Mouse (Mus musculus) brain, embryonic 18.5 days (tissue): Measurements from ENCODE around the gene Theg.

ENCODE experiments used
- DNase-seq: peaks from one replicate; pipeline ENCODE4 v3.0.0-alpha.2; 2012; ENCODE audit warnings: low read depth, low spot score

Theg gene

DNA sequence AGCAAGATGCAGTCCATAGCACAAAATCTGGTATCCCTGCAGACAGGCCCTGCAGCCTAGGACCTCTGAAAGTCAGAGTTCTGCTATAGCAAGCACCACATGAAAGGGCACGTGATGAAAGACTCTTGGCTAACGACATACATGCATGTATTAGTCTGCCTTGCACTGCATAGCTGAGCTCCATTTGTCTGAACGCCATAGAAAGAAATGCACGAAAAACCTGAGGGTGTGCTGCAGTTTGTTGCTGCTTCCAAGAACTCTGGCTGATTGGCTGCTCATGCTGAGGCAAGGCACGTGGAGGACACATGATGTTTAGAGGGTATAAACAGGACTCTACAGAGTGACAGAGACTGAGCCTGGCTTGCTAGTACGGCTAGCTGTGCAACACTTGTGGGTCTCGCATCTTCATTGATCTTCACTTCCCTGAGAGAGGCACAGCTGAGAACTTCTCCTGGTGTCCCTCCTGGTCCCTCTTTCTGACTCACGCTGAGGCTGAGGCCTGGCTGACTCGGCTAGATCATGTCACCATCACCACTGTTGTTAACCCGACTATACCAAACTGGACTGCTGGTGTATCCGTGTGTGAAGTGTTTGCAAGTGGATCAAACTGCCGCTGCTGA is 50.6 kb downstream of the Theg start:
- no peak for DNase-seq

DNA sequence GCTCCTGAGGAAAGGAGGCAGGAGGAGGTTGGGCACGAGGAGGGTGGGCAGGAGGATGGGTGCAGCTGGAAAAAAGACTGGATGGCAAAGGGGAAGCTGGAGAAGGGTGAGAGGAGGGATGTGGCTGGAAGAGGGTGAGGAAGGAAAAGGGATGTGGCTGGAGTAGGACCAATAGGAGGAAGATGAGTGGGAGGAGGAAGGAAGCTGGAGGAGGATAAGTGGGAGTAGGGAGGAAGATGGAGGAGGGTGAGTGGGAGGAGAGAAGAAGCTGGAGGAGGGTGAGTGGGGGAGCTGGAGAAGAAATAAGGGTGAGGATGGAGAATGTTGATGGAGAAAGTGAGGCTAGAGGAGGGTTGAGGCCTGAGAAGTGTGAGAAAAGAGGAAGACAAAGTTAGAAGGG is 51.7 kb downstream of the Theg start:
- no peak for DNase-seq

DNA sequence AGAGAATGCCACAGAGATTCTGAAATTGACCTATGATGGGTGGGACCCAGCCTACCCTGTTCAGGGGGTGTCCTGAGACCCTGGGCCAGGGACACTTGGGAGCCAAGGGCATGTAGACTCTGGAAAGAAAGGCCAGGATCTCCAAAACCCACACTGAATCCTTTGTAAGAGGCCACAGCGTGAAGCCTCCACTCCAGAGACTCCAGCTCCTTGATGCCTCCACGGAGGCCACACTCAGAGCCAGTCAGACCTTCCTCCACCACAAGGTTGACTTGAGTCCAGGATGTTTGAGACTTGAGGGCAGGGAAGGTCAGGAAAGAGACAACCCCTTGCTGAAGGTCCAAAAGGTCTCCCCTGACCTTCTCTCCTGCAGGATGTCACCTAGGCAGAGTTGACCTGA is 52.7 kb downstream of the Theg start:
- no peak for DNase-seq

DNA sequence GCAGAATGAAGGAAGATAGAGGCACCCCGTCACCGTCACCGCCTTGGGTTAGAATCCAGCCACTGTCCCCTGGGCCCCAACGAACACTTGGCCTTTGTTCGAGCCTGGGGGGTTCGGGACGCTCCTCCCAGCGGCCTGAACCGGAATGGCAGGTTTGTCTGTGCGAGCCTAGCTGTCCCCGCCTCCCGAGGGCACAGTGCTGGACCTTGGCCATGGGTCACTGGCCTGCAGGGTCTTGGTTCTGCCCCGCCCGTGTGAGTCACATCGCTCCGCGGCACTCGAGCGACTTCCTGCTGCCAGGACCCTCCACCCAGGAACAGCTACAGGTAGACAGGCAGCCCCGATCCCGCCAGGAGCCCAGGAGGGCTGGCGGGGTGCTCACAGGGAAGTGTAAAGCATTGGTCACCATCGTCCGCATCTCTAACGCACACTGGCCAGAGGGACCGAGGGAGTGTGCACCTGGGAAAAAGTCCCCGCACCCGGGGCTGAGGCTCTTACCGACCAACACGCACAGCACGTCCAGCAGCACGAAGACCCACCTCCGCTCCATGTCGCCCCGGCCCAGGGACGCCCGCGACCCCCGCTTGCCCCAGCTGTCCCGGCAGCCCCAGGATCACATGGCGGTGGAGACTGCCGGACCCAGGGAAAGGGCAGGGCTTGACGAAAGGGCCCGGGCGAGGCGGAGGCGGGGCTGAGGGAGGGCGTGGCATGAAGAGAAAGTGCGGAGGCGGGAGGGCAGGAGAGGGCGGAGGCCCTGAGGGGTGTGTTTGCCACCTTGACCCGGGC is 53.8 kb downstream of the Theg start, which contains the start of gene Plpp2:
Gene Plpp2 (minus strand): TSS at position 671 of the 786 bp plus-strand sequence.
- DNase-seq, result no peak

DNA sequence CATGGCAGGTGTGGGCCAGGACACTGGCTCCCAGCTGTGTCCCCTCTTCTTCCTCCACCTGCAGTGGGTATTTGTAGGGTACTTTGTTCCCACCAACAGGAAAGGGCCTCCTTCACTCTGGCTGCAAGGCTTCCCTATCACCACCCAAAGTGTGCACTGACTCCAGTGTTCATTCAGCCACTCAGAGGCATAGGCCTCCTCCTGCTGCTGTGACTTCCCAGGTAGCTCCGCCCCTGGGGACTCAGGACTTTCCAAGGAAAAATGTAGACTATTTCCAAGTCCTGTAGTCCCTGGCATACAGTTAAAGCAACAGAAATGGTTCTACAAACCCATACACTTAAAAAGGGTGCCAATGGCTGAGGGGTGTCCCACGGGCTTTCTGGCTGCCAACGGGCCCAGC is 54.5 kb downstream of the Theg start:
- DNase-seq, result no peak

DNA sequence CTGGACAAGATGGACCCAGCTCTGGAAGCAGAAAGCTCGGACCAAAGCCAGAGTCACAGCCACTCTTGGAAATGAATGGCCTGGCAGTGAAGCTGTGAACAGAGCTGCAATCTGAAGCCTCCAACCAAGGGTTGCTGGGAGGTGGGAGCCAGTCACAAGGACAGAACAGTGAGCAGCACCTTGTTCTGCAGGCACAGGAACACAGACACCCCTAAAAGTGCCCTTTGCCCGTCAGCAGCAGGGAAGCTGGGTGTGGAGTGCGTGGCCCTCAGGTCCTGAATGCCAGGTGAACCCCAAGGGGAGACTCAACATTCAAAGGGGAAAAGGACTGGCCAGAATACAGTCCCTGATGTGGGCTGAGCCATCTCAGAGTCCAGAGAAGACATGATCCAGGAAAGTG is 55.5 kb downstream of the Theg start:
- no peak for DNase-seq

DNA sequence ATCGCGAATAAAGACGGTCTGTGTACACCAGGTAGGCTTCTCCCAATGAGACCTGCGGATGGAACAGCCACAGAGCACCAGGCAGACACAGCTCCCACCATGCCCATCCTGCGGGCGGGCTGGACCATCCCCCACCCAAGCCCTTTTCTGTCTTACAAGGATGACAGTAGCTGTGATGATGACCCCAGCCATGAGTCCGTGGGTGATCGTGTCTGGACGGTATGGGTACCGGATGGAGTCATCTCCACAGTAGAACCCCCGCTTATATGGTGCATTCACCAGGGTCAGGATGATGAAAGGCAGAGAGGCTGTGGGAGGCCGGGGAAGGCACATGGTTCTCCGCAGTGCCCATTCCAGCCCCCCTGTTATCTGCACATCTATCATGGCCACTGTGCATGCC is 56.4 kb downstream of the Theg start:
- no peak for DNase-seq

DNA sequence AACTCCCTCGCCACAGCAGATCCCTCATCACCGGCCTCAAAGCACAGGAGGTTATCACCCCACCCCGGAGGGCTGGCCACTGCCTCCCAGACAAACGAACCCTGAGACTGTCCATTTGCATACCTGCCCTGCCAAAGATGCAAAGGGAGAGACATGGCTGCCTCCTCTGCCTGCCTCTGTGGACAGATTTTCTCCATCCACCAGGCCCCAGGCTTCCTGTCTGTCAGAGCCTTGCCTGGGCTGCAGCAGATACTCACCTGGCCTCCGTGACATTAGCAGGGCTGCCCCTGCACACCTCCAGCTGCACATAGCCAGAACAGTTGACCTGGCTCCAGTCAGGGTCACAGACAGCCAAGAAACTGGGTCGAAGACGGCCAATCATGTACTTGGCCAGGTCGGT is 56.9 kb downstream of the Theg start:
- DNase-seq, result no peak

DNA sequence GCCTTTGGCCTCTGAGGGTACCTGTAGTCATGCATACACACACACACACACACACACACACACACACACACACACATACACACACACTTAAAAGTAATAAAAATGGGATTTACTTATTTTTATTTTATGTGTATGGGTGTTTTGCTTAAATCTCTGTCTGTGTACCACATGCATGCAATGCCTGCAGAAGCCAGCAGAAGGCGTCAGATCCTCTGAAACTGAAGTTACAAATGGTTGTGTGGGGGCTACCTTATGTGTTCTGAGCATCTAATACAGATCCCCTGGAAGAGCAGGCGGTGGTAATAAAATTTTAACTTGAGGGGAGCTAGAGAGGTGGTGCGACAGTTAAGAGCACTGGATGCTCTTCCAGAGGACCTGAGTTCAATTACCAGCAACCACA is 59.0 kb downstream of the Theg start:
- DNase-seq, result no peak

DNA sequence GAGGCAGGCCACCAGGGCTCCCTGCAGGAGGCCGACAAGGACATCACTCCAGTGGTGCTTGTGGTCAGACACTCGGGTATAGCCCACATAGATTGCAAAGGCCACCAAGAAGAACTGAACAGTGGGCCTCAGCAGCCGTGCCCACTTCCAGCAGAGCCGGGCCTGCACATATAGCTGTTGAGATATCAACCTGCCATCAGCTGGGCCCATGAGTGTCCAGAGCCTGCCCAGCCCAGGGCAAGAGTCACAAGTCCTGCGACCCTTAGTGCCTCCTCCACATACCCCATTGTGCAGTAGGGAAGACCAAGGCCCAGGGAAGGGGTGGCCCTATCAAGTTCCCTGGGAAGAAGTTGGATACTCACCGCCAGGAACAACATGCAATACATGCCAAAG is 59.7 kb downstream of the Theg start:
- no peak for DNase-seq

DNA sequence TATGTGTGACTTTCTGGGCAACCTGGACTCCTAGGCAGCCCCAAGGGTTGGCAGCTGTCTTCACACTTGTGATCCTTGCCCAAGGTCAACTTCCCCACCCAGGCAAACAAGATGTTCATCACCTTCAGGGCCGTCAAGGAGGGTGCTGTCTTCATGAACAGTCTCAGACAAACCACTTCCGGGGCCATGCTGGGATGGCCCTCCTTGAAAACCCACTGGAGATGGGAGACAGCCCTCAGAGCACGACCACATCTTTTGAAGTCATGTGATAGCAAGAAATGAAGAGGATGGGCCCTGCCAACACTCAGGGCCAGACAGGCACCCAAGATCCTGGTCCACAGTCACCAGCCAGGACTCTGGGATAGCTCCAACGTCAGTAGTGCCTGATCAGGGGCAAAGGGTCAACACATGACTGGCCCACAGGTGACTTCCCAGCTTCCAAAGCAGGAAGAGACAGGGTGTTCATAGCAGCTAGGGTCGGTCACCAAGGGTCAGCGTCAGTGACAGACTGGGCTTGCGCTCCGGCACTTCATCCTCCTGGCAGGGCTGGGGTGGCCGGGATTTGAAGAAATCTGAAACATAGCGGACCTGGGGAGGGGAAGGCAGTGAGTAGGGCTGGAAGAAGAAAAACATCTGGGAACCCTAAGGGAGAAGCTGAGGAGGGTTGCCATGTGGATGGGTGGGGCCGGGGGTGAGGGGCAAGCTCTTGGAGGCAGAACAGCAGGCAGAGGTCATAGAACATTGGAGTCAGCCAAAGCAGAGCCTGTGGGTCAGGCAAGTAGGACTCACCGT is 60.3 kb downstream of the Theg start:
- no peak for DNase-seq
